Mouse (Mus musculus): Measurements from ENCODE around the gene Gm3233. TPM values are rescaled to one million over a fixed set of nuclear protein-coding genes. Genes with fewer than 3 reads are reported as not detected.
"Not testable (repeated sequence)": the region's sequence is repeated elsewhere in the genome, so short reads cannot be mapped to it uniquely, and the experiment has no call there.

Gene Gm3233
- total RNA-seq, 2 experiments from 2014 or later = not detected

DNA sequence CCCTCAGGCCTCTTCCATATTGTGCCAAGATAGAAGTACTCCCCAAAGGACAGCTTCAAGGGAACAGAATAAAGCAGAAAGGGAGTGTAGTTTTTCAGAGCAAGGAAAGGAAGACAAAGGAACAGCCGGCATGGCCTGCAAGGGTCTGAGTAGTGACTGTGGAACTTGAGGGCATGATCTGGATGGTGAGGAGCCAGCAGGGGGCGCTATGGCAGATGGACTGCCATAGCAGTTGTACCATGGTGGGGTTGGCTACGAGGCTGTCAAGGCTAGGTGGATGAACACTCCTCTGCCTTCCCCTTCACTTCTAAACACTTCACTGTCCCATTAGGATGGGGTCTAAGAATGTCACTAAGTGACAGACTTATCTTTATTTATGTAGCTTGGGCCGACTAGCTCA is 30.2 kb downstream of the Gm3233 start:
- DNase-seq (ENCODE audit: low spot score in 2 of 2) = peak; percentile 8 to 25

DNA sequence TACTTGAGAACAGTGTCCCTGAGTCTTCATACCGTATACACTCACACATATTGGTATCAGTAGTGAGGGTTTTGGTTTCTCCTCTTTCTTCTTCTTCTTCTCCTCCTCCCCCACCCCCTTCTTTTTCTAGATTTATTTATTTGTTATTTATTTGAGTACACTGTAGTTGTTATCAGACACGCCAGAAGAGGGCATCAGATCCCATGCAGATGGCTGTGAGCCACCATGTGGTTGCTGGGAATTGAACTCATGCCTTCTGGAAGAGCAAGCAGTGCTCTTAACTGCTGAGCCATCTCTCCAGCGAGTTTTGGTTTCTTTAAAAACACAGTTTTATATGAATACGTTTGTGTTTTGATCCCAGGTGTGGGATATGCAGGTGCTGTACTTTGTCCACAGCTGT is 31.2 kb downstream of the Gm3233 start:
- no peak for DNase-seq (ENCODE audit: low spot score in 2 of 2)

DNA sequence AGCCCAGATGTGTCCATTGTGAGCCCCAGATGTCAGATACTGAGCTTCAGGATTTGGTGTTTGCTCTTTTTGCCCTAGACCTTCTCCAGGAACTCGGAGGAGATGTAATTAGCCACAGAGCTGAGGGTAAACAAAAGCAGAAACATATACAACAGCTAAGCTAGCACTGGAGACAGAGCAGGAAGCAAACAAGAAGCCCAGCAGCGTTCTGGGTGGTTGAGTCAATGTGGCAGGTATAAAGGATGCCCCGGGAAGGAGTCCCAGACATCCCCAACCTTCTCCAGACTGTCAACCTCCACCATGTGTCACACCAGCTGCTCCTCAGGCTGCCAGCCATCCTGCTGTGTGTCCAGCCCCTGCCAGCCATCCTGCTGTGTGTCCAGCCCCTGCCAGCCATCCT is 33.3 kb downstream of the Gm3233 start, which contains the start of gene Gm10100:
Gene Gm10100 (plus strand): TSS at position 301 of the 400 bp plus-strand sequence.
- no peak for DNase-seq (ENCODE audit: low spot score in 2 of 2)

GRCm38 (mm10) chr10:77724855-77725254 is 34.6 kb downstream of the Gm3233 start:
- DNase-seq (ENCODE audit: low spot score in 2 of 2) = no peak

DNA sequence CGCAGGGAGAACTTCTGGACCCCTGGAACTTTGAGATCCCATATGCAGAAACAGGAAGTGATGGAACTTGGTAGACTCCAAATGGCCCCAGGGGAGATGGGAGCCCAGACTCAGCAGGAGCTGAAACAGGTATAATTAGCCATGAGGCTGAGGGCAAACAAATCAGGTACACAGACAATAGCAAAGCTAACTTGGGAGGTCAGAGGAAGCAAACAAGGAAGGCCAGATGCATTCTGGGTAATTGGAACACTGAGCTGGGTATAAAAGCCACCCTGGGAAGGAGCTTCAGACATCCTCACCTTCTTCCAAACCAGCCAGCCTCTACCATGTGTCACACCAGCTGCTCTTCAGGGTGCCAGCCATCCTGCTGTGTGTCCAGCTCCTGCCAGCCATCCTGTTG is 39.2 kb downstream of the Gm3233 start, which contains the start of gene Krtap12-1:
Gene Krtap12-1 (plus strand): TSS at position 301 of the 400 bp plus-strand sequence.
- not testable (repeated sequence) for DNase-seq (ENCODE audit: low spot score in 2 of 2)

GRCm38 (mm10) chr10:77715507-77715906 is 44.0 kb downstream of the Gm3233 start, which contains the start of gene Gm10142:
Gene Gm10142 (plus strand): TSS chr10:77715807.
- no peak for DNase-seq (ENCODE audit: low spot score in 2 of 2)

GRCm38 (mm10) chr10:77713734-77714133 is 45.7 kb downstream of the Gm3233 start:
- no peak for DNase-seq (ENCODE audit: low spot score in 2 of 2)

DNA sequence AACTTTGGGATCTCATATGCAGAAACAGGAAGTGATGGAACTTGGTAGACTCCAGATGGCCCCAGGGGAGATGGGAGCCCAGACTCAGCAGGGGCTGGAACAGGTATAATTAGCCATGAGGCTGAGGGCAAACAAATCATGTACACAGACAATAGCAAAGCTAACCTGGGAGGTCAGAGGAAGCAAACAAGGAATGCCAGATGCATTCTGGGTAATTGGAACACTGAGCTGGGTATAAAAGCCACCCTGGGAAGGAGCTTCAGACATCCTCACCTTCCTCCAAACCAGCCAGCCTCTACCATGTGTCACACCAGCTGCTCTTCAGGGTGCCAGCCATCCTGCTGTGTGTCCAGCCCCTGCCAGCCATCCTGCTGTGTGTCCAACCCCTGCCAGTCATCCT is 48.3 kb downstream of the Gm3233 start, which contains the start of gene Gm10024:
Gene Gm10024 (plus strand): TSS at position 301 of the 400 bp plus-strand sequence.
- not testable (repeated sequence) for DNase-seq (ENCODE audit: low spot score in 2 of 2)

DNA sequence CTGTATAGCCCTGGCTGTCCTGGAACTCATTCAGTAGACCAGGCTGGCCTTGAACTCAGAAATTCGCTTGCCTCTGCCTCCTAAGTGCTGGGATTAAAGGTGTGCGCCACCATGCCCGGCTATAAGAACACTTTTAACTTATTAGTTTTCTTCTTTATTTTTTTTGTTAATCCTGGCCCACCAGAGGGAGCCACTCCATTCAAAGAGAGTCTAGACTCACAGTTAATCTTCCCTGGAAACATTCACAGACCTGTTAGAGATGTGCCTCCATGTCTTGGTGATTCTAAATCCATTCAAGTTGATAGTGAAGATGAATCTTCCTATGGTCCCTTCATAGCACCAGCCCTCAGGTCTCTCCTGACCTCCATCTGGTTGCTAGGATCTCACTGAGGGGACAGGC is 49.7 kb downstream of the Gm3233 start:
- DNase-seq (ENCODE audit: low spot score in 2 of 2) = no peak

Other genes with a start within 250 kb of the Gm3233 start
- gene Fam207a, start 243.9 kb downstream of the Gm3233 start, total RNA-seq (2021) = 10 to 100 TPM; 19.5 to 21.9 TPM
- gene Itgb2, start 229.4 kb downstream of the Gm3233 start, total RNA-seq (2021) = 10 to 100 TPM in 1 of 2 experiments, 1 to 10 TPM in 1; 7.8 to 16.2 TPM
- gene Pttg1ip, start 178.0 kb downstream of the Gm3233 start, total RNA-seq (2021) = 100 to 1,000 TPM; 175 to 203 TPM
- 10 to 100 TPM; 91.8 to 98.8 TPM for gene Sumo3, start 153.6 kb downstream of the Gm3233 start, total RNA-seq (2021)
- 10 to 100 TPM; 13.1 to 17.1 TPM for gene Gm49325, start 153.5 kb downstream of the Gm3233 start, total RNA-seq (2021)
- gene Ube2g2, start 137.4 kb downstream of the Gm3233 start, total RNA-seq (2021) = 10 to 100 TPM; 67.2 to 74.1 TPM
- under 1 TPM; 0.27 to 0.51 TPM for gene Tspear, start 73.1 kb downstream of the Gm3233 start, total RNA-seq (2021)
- gene Gm19402, start 68.9 kb downstream of the Gm3233 start, total RNA-seq (2021) = not detected
- not detected for gene Gm9508, start 62.4 kb downstream of the Gm3233 start, total RNA-seq (2021)
- gene Gm10272, start 53.1 kb downstream of the Gm3233 start, total RNA-seq (2021) = not detected
- gene Gm10024, start 48.2 kb downstream of the Gm3233 start, total RNA-seq (2021) = not detected
- not detected for gene Gm10142, start 43.9 kb downstream of the Gm3233 start, total RNA-seq (2021)
- gene Krtap12-1, start 39.1 kb downstream of the Gm3233 start, total RNA-seq (2021) = not detected
- not detected for gene Gm10100, start 33.2 kb downstream of the Gm3233 start, total RNA-seq (2021)
- gene Gm18596, start 17.0 kb downstream of the Gm3233 start, total RNA-seq (2021) = not detected
- not detected for gene Gm9736, start 8.3 kb downstream of the Gm3233 start, total RNA-seq (2021)
- gene Gm3238, start 11.6 kb upstream of the Gm3233 start, total RNA-seq (2021) = not detected
- gene Gm7138, start 17.3 kb upstream of the Gm3233 start, total RNA-seq (2021) = not detected
- not detected for gene Gm3250, start 22.9 kb upstream of the Gm3233 start, total RNA-seq (2021)
- gene Gm7137, start 28.5 kb upstream of the Gm3233 start, total RNA-seq (2021) = not detected
- gene Gm9639, start 35.4 kb upstream of the Gm3233 start, total RNA-seq (2021) = not detected
- gene Gm19668, start 39.5 kb upstream of the Gm3233 start, total RNA-seq (2021) = not detected
- gene Gm9507, start 52.2 kb upstream of the Gm3233 start, total RNA-seq (2021) = not detected
- gene Gm2696, start 55.0 kb upstream of the Gm3233 start, total RNA-seq (2021) = not detected
- gene Krtap10-4, start 67.4 kb upstream of the Gm3233 start, total RNA-seq (2021) = not detected
- gene Krtap10-10, start 76.3 kb upstream of the Gm3233 start, total RNA-seq (2021) = not detected
- not detected for gene Gm36176, start 87.1 kb upstream of the Gm3233 start, total RNA-seq (2021)
- not detected for gene Gm10318, start 93.2 kb upstream of the Gm3233 start, total RNA-seq (2021)
- not detected for gene Gm3285, start 102.3 kb upstream of the Gm3233 start, total RNA-seq (2021)
- 1 to 10 TPM; 3.9 to 6.8 TPM for gene Lrrc3, start 142.9 kb upstream of the Gm3233 start, total RNA-seq (2021)
- 1 to 10 TPM; 5.2 to 5.9 TPM for gene Trpm2, start 210.9 kb upstream of the Gm3233 start, total RNA-seq (2021)
- gene 1810043G02Rik, start 218.8 kb upstream of the Gm3233 start, total RNA-seq (2021) = 10 to 100 TPM; 17.9 to 21.1 TPM

Measured in adrenal gland, adult 18-20 months (tissue).